Mouse (Mus musculus) kidney, postnatal 14 days (tissue): ENCODE measurements around the gene Ralgds.

Experiments used
- DNase-seq: peaks from one replicate; pipeline ENCODE4 v3.0.0; 2022; ENCODE audit warnings: mixed read lengths

Gene Ralgds

DNA sequence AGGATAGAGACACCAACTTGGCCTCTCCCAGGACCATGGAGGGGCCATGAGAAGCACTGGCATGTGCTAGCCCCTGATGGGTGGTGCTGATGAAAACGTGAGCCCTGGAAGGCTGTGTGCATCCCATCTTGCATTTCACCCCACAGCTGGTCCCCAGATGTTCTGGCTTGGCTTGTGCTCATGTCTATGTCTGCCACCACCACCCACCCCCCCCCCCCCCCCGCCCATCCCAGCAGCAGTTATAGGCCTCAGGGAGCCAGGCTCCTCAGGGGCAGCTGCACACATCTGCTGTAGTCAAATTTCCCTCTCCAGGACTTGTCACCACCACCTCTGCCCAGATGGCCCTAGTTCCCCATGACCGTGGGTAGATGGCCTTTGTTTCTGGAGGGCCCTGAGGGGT, 57.0 kb downstream of the Ralgds start:
- DNase-seq, result no peak

DNA sequence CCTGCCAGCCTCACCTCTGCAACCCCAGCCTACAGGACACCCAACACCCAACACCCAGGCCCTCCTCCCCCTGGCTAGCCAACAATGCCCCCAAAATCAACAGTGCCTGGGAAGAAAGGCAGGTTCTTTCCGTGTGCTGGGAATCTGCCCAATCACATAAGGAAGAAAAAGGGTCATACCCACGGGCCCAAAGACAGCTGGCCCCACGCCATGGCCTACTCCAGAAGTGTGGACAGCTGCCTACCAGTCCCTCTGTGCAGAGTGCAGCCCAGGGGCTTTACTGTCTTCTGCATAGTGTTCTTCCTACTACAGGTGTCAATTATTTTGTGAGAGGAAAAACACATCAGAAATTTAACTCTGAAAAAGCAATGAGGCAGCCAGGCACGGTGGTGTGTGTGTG, 62.4 kb downstream of the Ralgds start:
- no peak for DNase-seq

DNA sequence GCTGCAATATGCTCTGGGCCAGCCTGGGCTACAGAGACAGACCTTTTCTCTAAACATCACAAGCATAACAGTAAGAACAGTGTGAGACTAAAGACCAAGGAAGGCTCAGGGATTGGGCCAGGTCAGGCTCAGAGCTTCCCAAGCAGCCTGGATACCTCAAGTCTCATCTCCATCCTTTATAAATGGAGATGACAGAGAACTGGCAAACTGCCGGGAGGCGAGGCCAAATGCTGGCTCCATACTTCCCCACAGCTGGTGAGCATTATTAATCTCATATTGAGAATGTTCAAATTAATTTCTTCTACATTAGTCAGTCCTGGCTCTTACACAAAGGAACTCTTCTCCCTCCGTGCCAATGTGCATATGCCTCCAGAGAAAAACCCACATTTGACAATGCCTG, 63.9 kb downstream of the Ralgds start:
- no peak for DNase-seq

DNA sequence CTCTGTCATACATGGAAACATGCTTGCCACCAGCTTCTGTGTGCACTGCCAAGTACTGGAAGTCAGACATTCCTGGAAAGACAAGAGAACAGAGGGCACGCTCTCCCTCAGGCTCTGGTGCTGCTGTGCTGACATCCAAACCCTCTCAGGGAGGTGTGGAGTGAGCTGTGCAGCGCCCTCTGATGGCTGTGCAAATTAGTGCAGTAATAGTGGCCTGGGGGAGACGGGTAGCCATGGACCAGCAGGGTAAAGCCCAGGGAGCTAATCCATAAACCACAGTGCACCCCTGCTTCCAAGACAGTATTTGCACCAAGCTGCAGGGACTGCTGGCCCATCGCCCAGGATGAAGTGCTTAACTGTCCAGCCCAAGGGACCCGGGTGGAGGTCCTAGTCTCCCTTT, 65.1 kb downstream of the Ralgds start:
- no peak for DNase-seq

DNA sequence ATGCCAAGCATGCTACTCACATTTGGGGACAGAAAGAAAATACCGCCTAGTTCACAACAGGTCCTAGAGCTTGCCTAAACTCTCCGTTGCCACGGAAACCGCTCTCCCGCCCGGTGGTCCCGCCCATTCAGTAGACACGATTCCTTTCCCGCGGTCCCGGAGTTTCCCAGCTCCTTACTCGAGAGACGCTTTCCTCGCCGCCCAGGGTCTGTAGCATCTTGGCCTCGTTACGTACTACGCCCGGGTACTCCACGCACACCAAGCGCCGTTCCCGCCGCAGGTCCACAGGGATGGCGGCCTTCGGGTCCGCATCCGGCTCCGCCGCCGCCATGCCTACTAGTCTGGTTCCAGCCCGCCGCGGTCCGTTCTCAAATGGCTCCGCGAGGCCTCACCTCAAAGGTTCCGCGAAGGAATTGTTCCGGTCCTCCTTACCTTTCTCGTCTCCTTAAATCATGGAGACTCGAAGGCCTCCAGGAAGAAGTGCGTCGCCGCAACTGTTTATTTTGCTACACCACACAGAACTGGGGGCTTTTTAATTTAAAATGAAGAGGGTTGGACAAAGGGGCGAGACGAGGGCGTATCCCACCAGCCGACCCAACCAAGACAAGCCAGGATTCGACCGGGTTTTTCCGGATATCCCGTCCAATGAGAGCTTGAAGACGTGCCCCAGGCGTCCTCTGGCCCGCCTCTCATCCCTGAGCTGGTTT, 69.9 kb downstream of the Ralgds start:
- DNase-seq, result peak; percentile 92

DNA sequence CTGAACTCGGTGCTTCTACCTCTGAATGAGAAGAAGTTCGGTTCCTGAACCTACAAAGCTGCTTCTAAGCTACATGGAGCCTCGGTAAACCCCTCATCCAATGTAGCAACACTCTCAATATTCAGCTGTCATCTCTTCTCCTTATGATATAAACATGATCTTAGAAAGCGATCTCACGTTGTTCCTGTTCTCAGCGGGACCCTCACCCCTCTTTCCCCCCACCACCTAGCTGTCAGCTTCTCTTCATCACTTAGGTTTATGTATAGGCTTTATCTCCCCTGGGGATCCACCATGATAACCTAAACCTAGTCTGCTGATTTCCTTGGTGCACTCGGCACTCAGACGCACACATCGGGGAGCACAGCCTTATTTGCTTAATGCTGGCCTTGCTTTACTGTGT, 70.7 kb downstream of the Ralgds start, which contains the start of gene Gtf3c5:
Gene Gtf3c5, minus strand, starts transcription at position 101 of the 400 bp plus-strand sequence.
- DNase-seq, result no peak

DNA sequence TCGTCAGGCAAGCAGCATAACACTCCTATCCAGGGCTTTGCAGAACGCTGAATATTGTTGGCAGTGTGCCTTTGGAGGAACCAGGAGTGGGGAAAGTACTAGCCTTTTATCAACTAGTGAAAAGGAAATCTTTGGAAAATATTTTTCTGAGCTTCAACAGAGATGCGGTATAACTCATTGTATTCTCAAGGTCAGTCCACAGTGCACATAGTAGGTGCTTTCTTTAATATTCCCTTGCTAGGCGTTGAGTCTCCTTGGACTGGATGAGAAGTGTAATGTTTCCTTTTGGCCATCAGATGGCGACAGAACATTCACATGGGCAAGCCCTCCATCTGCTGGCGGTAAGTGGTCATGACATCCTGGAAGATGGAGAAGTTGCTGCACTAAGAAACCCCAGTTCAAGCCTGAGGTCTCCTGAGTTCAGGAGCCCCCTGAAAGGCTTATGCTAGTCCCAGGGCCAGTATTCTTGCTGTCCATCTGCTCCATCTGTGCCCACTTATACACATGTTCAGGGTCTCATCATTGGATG, 72.2 kb downstream of the Ralgds start:
- DNase-seq, result peak; percentile 85

DNA sequence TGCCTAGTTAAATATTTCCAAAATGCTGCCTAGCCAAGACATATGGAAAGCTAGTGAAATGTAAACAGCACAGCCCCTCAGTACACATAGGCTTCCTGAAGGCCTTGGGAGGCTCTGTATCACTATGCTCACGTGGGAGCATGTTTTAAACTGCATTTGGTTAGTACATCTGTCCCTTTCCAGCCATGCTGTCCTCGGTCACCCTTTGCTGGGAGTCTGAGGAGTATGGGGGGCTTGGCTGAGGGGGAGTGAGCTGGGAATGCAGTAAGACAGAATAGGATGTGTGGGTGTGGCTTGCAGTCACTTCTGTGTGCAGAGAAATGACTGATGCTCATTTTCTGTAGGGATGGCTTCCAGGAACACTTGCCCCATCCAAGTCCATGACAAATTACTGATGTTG, 72.8 kb downstream of the Ralgds start:
- no peak for DNase-seq

DNA sequence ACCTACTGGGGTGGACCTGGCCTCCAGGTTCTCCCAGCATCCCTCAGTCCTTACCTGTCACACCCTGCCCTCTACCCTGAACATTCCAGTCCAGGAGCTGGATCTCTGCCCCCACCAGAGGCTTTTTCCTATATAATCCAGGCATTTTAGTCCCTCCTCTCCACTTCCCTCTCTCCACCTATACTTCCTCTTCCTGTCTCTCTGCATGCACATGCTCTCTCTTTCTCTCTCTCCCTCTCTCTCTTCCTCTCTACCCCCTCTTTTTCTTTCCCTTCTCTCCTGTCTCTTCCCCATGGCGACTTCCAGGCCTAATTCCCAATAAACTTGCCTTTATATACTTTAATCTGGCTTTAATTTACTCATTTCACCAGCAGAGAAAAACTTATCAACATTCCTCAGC, 75.6 kb downstream of the Ralgds start:
- no peak for DNase-seq

DNA sequence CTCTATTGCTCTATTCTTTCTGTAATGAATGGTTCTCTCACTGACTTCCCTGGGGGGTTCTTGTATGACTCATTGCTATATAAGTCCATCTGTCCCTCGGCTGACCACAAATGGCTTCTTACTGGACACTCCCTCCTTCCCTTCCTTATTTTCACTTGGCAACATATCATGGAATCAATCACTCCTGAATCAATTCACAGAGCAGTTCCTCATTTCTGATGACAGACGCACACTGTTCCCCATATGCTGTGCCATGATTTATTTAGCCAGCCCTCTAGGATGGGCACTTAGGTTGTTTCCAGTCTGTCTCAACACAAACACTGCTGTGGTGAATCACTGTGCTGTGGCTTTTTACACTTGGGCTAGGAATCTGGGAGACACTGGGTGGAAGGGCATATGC, 78.6 kb downstream of the Ralgds start:
- DNase-seq, result no peak

DNA sequence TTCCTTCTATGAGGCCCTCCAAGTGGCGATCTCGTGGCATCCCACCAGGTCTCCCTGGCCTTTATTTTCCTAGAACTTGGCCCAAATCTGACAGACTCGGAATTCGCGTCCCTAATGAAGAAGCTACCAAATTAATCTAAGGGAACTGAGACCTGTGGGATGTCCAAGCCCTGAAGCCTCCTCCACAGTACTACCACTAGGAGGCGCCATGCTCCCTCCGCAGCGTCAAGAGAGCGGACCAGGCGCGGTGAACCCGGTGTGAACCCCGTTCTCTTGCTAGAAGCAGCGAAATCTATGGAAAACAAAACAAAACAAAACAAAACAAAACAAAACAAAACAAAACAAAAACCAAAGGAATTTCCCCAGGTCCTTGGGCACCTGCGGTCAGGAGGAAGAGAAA, 79.9 kb downstream of the Ralgds start:
- DNase-seq, result peak; percentile 73

DNA sequence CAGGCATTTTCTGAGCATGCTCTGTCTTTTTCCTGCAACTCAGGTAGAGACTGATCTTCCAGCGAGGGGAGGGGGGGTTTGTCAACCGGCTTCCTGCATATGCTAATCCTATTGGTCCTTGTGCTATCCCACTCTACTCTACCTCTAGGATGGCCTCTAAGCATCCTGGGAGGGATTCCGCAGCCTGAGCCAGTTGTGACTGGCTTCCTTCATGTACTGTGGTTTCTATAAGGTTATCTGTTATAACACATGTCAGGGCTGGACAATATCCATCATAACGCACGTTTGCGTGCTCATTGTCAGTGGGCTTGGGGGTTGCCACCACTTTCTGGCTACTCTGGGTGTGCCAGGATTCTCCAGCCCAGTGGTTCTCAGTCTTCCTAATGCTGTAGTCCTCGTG, 83.1 kb downstream of the Ralgds start:
- DNase-seq, result no peak

DNA sequence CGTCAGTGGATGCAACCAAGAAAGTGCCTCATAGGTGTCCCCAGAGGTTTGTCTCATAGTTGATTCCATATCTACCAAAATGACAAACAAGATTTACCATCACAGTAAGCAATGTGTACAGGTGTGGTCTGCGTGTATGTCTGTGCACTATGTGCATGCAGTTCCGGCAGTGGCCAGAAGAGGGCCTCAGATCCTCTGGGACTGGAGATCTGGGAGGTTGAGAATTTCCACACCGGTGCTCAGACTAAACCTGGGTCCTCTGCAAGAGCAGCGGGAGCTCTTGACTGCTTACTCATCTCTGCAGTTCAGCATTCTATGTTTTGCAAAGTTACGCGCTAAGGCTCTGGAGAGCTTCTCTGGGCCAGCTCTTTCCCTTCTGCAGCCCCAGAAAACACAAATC, 84.1 kb downstream of the Ralgds start:
- DNase-seq, result no peak

DNA sequence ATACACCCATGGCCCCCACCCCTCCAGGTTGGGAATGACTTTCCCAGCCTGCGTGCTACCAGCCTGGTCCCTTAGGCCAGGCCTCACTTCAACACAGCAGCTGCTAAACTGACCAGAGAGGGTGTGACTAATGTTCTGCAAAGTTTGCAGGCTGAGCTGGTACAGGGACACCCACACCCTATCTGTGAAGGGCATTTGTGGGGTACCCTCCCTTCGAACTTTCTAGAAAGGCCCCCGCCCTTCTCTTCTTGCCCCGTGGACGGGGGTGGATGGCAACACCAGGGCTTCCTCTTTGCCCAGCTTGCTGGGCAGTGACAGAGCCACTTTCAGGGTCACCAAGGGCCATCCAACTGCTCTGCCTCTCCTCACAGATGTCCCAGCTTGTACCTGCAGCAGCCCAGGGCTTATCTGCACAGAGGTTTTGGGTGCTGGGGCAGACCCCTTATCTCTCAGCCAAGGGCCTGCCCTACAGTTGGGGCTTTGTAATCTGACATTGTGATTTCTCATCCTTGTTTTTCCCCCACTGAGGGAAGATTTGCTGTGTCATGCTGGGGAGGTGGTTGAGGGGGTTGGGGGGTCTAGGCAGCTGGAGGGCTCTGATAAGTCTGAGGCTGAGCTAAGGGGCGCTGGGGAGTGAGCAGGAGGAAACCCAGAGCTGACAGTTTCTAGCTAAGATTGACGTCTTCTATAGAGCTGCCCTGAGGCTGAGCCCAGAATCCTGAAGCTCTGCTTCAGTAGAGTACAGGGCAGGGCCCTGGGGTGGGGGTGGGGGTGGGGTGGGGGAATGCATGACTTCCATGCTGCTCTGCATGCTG, 85.0 kb downstream of the Ralgds start:
- DNase-seq, result no peak

DNA sequence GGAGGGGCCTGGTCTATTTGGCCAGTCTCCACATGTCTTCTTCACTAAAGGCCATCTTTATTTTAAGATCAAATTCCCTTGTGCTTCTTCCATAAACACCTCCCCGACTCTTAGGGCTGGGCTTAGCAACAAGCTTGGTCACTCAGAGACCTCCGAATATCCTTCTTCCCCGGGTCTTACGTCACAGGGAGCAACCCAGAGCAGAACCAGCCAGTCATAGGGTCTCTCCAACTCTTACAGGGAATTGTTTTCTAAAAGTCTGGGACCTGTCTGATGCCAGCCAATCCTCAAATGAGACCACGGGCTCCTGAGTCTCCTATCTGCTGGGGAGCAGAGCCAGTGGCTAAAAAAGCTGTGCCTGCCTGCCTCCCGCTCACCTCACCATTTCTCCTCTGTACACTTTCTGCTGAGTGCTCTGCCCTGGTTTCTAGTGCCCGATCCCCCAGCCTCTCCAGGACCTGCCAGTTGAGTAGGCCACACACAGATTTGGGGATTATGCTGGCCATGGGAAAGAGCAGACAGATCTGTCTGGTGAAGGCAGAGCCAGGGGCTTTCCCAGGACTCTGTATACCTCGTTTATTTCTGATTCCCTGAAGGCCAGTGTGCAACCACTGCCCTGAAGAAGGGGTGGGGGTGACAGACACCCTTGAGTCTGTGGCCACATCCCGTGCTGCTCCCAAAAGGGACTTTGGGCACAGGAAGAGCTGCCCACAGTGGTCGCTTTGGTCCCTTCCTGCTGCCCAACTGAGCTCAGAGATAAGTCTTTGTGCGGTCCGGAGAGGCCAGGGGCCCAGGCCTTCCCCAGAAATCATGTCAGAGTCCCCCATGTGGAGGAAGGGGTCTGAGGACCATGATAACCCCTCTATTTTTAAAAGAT, 86.0 kb downstream of the Ralgds start:
- no peak for DNase-seq

DNA sequence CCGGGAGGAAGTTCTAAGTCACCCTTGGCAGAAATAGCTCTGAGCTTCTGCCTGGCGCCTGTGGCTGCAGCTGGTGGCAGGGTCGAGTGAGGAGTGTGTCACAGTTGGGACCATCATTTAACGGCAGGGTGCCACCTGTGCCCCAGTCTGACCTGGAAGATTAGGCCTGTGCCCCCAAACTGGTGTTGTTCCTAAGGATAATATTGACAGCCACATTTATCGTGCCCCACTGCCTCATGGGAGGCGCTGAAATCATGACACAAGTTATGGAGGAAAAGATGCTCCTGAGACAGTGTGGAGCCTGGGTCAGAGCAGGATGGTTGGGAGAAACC, 86.6 kb downstream of the Ralgds start:
- DNase-seq, result no peak

DNA sequence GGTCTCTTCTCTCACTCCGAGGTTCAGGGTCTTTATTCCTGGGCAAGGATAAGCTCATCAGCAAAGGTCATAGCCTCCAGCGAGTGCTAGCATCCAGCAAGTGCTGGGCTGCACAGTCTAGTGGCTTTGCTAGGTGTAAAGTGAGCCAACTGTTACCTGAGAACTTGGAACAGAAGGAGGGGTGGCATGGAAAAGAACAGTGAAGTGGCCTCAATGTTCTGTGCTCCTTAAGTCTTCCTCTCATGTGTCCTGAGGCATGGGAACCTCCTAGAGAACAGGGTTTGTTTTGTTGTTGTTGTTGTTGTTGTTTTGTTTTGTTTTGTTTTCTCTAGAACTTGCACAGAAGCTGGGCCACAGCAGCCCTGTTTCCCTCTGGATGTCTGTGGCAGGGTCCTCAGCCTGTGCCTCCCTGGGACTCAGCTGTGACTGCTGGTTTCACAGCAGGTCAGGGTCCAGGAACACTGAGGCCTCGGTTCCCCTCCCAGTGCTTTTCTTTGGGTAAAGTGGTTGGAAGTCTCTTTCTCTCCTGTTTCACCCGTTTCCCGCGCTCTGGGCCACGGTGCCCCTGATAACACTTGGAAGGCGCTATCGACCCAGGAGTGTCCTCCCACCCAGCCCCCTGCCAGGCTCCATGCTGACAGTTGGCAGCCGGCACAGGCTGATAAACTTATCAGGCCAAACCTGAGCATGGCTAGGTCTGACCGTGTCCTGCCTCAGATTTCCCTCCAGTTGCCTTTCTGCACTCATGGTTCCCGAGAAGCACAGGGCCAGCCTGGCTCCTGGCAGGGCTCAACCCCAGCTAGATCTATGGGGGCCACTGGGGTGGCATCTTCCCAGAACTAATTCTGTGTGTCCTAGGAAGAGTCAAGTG, 89.0 kb downstream of the Ralgds start:
- no peak for DNase-seq
